Mouse (Mus musculus): ENCODE data around the gene Ctc1. TPM values are rescaled to one million over a fixed set of nuclear protein-coding genes. Genes with fewer than 3 reads are reported as not detected.

Ctc1 gene
- total RNA-seq, 2 experiments from 2014 or later = 11.2 to 17.2 TPM

Small RNA genes lying within 50 kb of the gene (microRNA-seq; reads per million reads assigned to microRNA genes)
- gene Mir3062 = 0 to 1.6 reads per million in 2 experiments

Other genes starting within 250 kb of the Ctc1 start
- gene Ndel1, start 144.1 kb upstream of the Ctc1 start, total RNA-seq (2021) = 10 to 100 TPM; 58.3 to 68.8 TPM
- gene Rnf222, start 127.4 kb upstream of the Ctc1 start, total RNA-seq (2021) = not detected
- gene Rpl26, start 114.3 kb upstream of the Ctc1 start, total RNA-seq (2021) = 1,000 to 10,000 TPM in 1 of 2 experiments, 100 to 1,000 TPM in 1; 992 to 1,013 TPM
- not detected for gene Odf4, start 88.8 kb upstream of the Ctc1 start, total RNA-seq (2021)
- gene Arhgef15, start 58.4 kb upstream of the Ctc1 start, total RNA-seq (2021) = 10 to 100 TPM; 13.0 to 17.1 TPM
- gene Slc25a35, start 47.8 kb upstream of the Ctc1 start, total RNA-seq (2021) = 1 to 10 TPM; 2.3 to 3.7 TPM
- 10 to 100 TPM; 45.0 to 57.6 TPM for gene Rangrf, start 40.7 kb upstream of the Ctc1 start, total RNA-seq (2021)
- 10 to 100 TPM in 1 of 2 experiments, 1 to 10 TPM in 1; 7.8 to 11.2 TPM for gene Pfas, start 7.5 kb upstream of the Ctc1 start, total RNA-seq (2021)
- gene Aurkb, start 29.7 kb downstream of the Ctc1 start, total RNA-seq (2021) = 10 to 100 TPM; 10.2 to 11.6 TPM
- 10 to 100 TPM; 12.6 to 13.9 TPM for gene Borcs6, start 43.8 kb downstream of the Ctc1 start, total RNA-seq (2021)
- gene Tmem107, start 54.9 kb downstream of the Ctc1 start, total RNA-seq (2021) = 1 to 10 TPM; 4.3 to 5.2 TPM
- 10 to 100 TPM; 52.4 to 55.8 TPM for gene Vamp2, start 72.6 kb downstream of the Ctc1 start, total RNA-seq (2021)
- gene Per1, start 79.3 kb downstream of the Ctc1 start, total RNA-seq (2021) = 10 to 100 TPM; 17.5 to 78.6 TPM
- gene Hes7, start 104.5 kb downstream of the Ctc1 start, total RNA-seq (2021) = not detected
- gene 9130213A22Rik, start 106.7 kb downstream of the Ctc1 start, total RNA-seq (2021) = under 1 TPM; 0.27 to 0.49 TPM
- under 1 TPM in 1 of 2 experiments, not detected in 1; 0.27 TPM for gene Aloxe3, start 110.0 kb downstream of the Ctc1 start, total RNA-seq (2021)
- not detected for gene Alox12b, start 141.1 kb downstream of the Ctc1 start, total RNA-seq (2021)
- gene Alox8, start 181.9 kb downstream of the Ctc1 start, total RNA-seq (2021) = under 1 TPM in 1 of 2 experiments, not detected in 1; 0.09 TPM
- not detected for gene Gucy2e, start 221.1 kb downstream of the Ctc1 start, total RNA-seq (2021)

Measured in gastrocnemius, postnatal 10 days (tissue).